Mouse (Mus musculus) Patski (cell line): ENCODE measurements around the gene Zdhhc14. TPM values are rescaled to one million over a fixed set of nuclear protein-coding genes. Genes with fewer than 3 reads are reported as not detected.

Source experiments
- ATAC-seq: fragments of 100-300 bp; one replicate; pipeline ENCODE4 v1.8.0; 2021
- CTCF ChIA-PET: fragments of 350-600 bp; sonication (Branson Sonifier 250); formaldehyde crosslinking; loops from one replicate; lab custom pipeline; 2022; ENCODE audit warnings: inconsistent platforms; lab: Charles Lee
- POLR2A ChIA-PET: fragments of 350-600 bp; sonication (Branson Sonifier 250); formaldehyde crosslinking; loops from one replicate; lab custom pipeline; 2022; ENCODE audit warnings: antibody characterized with exemption, inconsistent platforms; lab: Charles Lee
- DNase-seq: peaks from one replicate; pipeline ENCODE4 v3.0.0-alpha.2; 2011; ENCODE audit warnings: low read depth, low spot score
- H3K27me3 ChIP-seq: fragments of 371-371 bp; one replicate; pipeline ENCODE4 v1.5.1; 2021
- CTCF ChIP-seq: fragments of 100-300 bp; IDR thresholded peaks from one replicate; pipeline ENCODE4 v1.5.1; 2021
- in situ Hi-C: fragments of 300-500 bp; cut with MboI; formaldehyde crosslinking; loops from 3 replicates; pipeline ENCODE4 v1.11.1; 2018; ENCODE audit warnings: low pct_unique_long_range_greater_than_20kb, mixed read lengths
- polyA plus RNA-seq: library from polyadenylated mRNA; unstranded; gene quantifications from one replicate; pipeline ENCODE4 v1.2.3, GENCODE M21; 2021

Gene Zdhhc14
- polyA plus RNA-seq, 1 experiment from 2014 or later = 2.4 TPM

- no peak for TF ChIP-seq CTCF
- H3K27me3 ChIP-seq = no peaks in the 10 kb centered on the region
- in situ Hi-C loops = no loop called here
- POLR2A ChIA-PET = no interaction called here
- CTCF ChIA-PET = interaction anchor here (0.7 kb wide), 1 partner anchor 223 kb away, joined by 3 read pairs; no protein-coding TSS in a partner anchor
- DNase-seq = no peak
- ATAC-seq = no peak
These were observed 11.8 kb downstream of the Zdhhc14 start for GRCm38 (mm10) chr17:5503981-5504760.

GRCm38 (mm10) chr17:5504969-5505368 lies 12.6 kb downstream of the Zdhhc14 start:
- POLR2A ChIA-PET = no interaction called here
- no peak for TF ChIP-seq CTCF
- CTCF ChIA-PET = no interaction called here
- DNase-seq (no peak), ATAC-seq (no peak)
- H3K27me3 ChIP-seq = no peaks in the 10 kb centered on the region
- in situ Hi-C loops = no loop called here

GRCm38 (mm10) chr17:5506553-5506952 lies 14.2 kb downstream of the Zdhhc14 start:
- POLR2A ChIA-PET = no interaction called here

GRCm38 (mm10) chr17:5506988-5507387 lies 14.6 kb downstream of the Zdhhc14 start:
- DNase-seq = no peak
- no peak for TF ChIP-seq CTCF
- no peaks in the 10 kb centered on the region for H3K27me3 ChIP-seq
- CTCF ChIA-PET = no interaction called here
- in situ Hi-C loops = no loop called here
- ATAC-seq = no peak
- POLR2A ChIA-PET = no interaction called here

More at GRCm38 (mm10) chr17:5506553-5506952, 14.2 kb downstream of the Zdhhc14 start:
- in situ Hi-C loops = no loop called here
- DNase-seq = no peak
- no peak for ATAC-seq
- H3K27me3 ChIP-seq = no peaks in the 10 kb centered on the region
- CTCF ChIA-PET = no interaction called here
- TF ChIP-seq CTCF = no peak

GRCm38 (mm10) chr17:5508030-5508429 lies 15.7 kb downstream of the Zdhhc14 start:
- ATAC-seq = no peak
- no peak for TF ChIP-seq CTCF
- in situ Hi-C loops = no loop called here
- ChIA-PET CTCF (interaction anchor here (1.2 kb wide), 1 partner anchor 12 kb away, joined by 4 read pairs; no protein-coding TSS in a partner anchor), POLR2A (no interaction called here)
- DNase-seq = no peak
- no peaks in the 10 kb centered on the region for H3K27me3 ChIP-seq

GRCm38 (mm10) chr17:5510564-5510963 lies 18.2 kb downstream of the Zdhhc14 start:
- ChIA-PET POLR2A (interaction anchor here (1.2 kb wide), 1 partner anchor 13 kb away, joined by 4 read pairs; no protein-coding TSS in a partner anchor), CTCF (no interaction called here)
- no peaks in the 10 kb centered on the region for H3K27me3 ChIP-seq
- TF ChIP-seq CTCF = no peak
- DNase-seq (no peak), ATAC-seq (no peak)
- in situ Hi-C loops = no loop called here

- TF ChIP-seq CTCF = no peak
- H3K27me3 ChIP-seq = no peaks in the 10 kb centered on the region
- ChIA-PET CTCF (interaction anchor here (1.1 kb wide), 1 partner anchor 9 kb away, joined by 3 read pairs; no protein-coding TSS in a partner anchor), POLR2A (no interaction called here)
- no peak for ATAC-seq
- no peak for DNase-seq
- in situ Hi-C loops = no loop called here
These were observed 19.4 kb downstream of the Zdhhc14 start for GRCm38 (mm10) chr17:5511724-5512123.

GRCm38 (mm10) chr17:5519466-5519865 lies 27.1 kb downstream of the Zdhhc14 start:
- in situ Hi-C loops = no loop called here
- ChIA-PET POLR2A (interaction anchor here (0.7 kb wide), 1 partner anchor 355 kb away, joined by 3 read pairs; no protein-coding TSS in a partner anchor), CTCF (interaction anchor here (1.2 to 2.1 kb wide), 2 partner anchors 11 kb away, joined by 3 to 4 read pairs; no protein-coding TSS in a partner anchor)
- no peak for TF ChIP-seq CTCF
- no peak for DNase-seq
- H3K27me3 ChIP-seq = no peaks in the 10 kb centered on the region
- ATAC-seq = no peak

GRCm38 (mm10) chr17:5519910-5520592 lies 27.7 kb downstream of the Zdhhc14 start:
- in situ Hi-C loops = no loop called here
- CTCF ChIA-PET = interaction anchor here (2.1 kb wide), 1 partner anchor 12 kb away, joined by 4 read pairs; no protein-coding TSS in a partner anchor
- no peak for ATAC-seq
- no peak for TF ChIP-seq CTCF
- no peak for DNase-seq
- POLR2A ChIA-PET = no interaction called here
- no peaks in the 10 kb centered on the region for H3K27me3 ChIP-seq

- ChIA-PET POLR2A (no interaction called here), CTCF (no interaction called here)
- no peak for DNase-seq
- in situ Hi-C loops = no loop called here
- no peak for ATAC-seq
- H3K27me3 ChIP-seq = no peaks in the 10 kb centered on the region
- no peak for TF ChIP-seq CTCF
These were observed 29.2 kb downstream of the Zdhhc14 start for GRCm38 (mm10) chr17:5521532-5521931.
